Mouse (Mus musculus): ENCODE data around the gene Fbxw7. TPM values are rescaled to one million over a fixed set of nuclear protein-coding genes. Genes with fewer than 3 reads are reported as not detected.

Fbxw7 gene
- polyA plus RNA-seq, 1 experiment from 2014 or later = 13.7 TPM

DNA sequence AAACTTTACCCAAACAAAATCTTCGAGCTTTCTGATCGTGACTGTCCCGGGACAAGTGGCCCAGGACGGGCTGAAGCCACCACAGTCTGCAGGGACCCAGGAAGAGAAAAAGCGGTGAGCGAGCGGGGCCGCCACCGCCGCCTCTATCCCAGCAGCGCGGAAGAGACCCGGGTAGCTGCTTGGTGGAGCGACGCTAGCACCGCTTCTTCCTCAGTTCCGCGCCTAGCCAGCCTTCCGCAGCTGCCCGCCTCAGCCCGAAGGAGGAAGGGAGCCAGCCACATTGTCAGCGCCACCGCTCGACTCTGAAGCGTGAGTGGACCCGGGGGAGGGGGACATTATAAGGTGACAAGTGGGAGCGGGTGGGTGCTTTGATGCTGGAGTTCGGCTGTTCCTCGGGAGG, 393 bp downstream of the Fbxw7 start:
- H3K4me3 ChIP-seq (ENCODE audit: low read depth, low read length) = peak overlapping the region; percentile 94
- H3K4me1 ChIP-seq (ENCODE audit: control insufficient read depth, insufficient read depth, low read length) = peaks cover 13% of the 10 kb centered on the region
- no peak for ATAC-seq (ENCODE audit: low read depth)
- DNase-seq (ENCODE audit: low spot score) = peak; percentile 41
- 2% methylated on average over 21 of the region's 29 CpGs for WGBS
- peak overlapping the region; percentile 96 for H3K4me2 ChIP-seq (ENCODE audit: low read depth, low read length)
- peak overlapping the region; percentile 90 for H3K9ac ChIP-seq (ENCODE audit: low read depth, low read length)
- H3K9me3 ChIP-seq (ENCODE audit: control insufficient read depth, low read length) = no peaks in the 10 kb centered on the region
- H3K36me3 ChIP-seq (ENCODE audit: control insufficient read depth, insufficient read depth, low read length) = no peaks in the 10 kb centered on the region
- no peaks in the 10 kb centered on the region for H3K27me3 ChIP-seq (replicated peaks; ENCODE audit: control insufficient read depth, insufficient read depth, low read length)
- H3K27ac ChIP-seq (replicated peaks; ENCODE audit: low read depth, low read length) = peak overlapping the region; percentile 96

- Histone ChIP-seq H3K4me3 (ENCODE audit: low read depth, low read length) (no peak overlapping the region), H3K4me2 (ENCODE audit: low read depth, low read length) (peak overlapping the region; percentile 96; the same call in 1 of the 2 replicates), H3K4me1 (ENCODE audit: control insufficient read depth, insufficient read depth, low read length) (peaks cover 13% of the 10 kb centered on the region), H3K9ac (ENCODE audit: low read depth, low read length) (no peak overlapping the region), H3K27me3 (replicated peaks; ENCODE audit: control insufficient read depth, insufficient read depth, low read length) (no peaks in the 10 kb centered on the region), H3K36me3 (ENCODE audit: control insufficient read depth, insufficient read depth, low read length) (no peaks in the 10 kb centered on the region), H3K27ac (replicated peaks; ENCODE audit: low read depth, low read length) (no peak overlapping the region), H3K9me3 (ENCODE audit: control insufficient read depth, low read length) (no peaks in the 10 kb centered on the region)
- no peak for ATAC-seq (ENCODE audit: low read depth)
- DNase-seq (ENCODE audit: low spot score) = no peak
- 64% methylated on average over 1 of the region's 1 CpGs for WGBS
These were observed 1.9 kb downstream of the Fbxw7 start for GRCm38 (mm10) chr3:84816951-84817350.

GRCm38 (mm10) chr3:84820654-84821201, 5.7 kb downstream of the Fbxw7 start:
- Histone ChIP-seq H3K9me3 (ENCODE audit: control insufficient read depth, low read length) (no peaks in the 10 kb centered on the region), H3K4me1 (ENCODE audit: control insufficient read depth, insufficient read depth, low read length) (peaks cover 10% of the 10 kb centered on the region), H3K36me3 (ENCODE audit: control insufficient read depth, insufficient read depth, low read length) (no peaks in the 10 kb centered on the region), H3K4me2 (ENCODE audit: low read depth, low read length) (no peak overlapping the region), H3K27me3 (replicated peaks; ENCODE audit: control insufficient read depth, insufficient read depth, low read length) (no peaks in the 10 kb centered on the region), H3K27ac (replicated peaks; ENCODE audit: low read depth, low read length) (no peak overlapping the region), H3K4me3 (ENCODE audit: low read depth, low read length) (no peak overlapping the region), H3K9ac (ENCODE audit: low read depth, low read length) (no peak overlapping the region)
- WGBS = 60% methylated on average over 2 of the region's 2 CpGs
- no peak for ATAC-seq (ENCODE audit: low read depth)
- no peak for DNase-seq (ENCODE audit: low spot score)

GRCm38 (mm10) chr3:84825990-84826389, 10.9 kb downstream of the Fbxw7 start:
- no peak overlapping the region for H3K9ac ChIP-seq (ENCODE audit: low read depth, low read length)
- no peak for ATAC-seq (ENCODE audit: low read depth)
- H3K4me2 ChIP-seq (ENCODE audit: low read depth, low read length) = no peak overlapping the region
- no peak for DNase-seq (ENCODE audit: low spot score)
- H3K4me3 ChIP-seq (ENCODE audit: low read depth, low read length) = no peak overlapping the region
- no peak overlapping the region for H3K27ac ChIP-seq (replicated peaks; ENCODE audit: low read depth, low read length)
- H3K4me1 ChIP-seq (ENCODE audit: control insufficient read depth, insufficient read depth, low read length) = peaks cover 3% of the 10 kb centered on the region
- no peaks in the 10 kb centered on the region for H3K9me3 ChIP-seq (ENCODE audit: control insufficient read depth, low read length)
- no peaks in the 10 kb centered on the region for H3K27me3 ChIP-seq (replicated peaks; ENCODE audit: control insufficient read depth, insufficient read depth, low read length)
- H3K36me3 ChIP-seq (ENCODE audit: control insufficient read depth, insufficient read depth, low read length) = no peaks in the 10 kb centered on the region
- 41% methylated on average over 5 of the region's 5 CpGs for WGBS

DNA sequence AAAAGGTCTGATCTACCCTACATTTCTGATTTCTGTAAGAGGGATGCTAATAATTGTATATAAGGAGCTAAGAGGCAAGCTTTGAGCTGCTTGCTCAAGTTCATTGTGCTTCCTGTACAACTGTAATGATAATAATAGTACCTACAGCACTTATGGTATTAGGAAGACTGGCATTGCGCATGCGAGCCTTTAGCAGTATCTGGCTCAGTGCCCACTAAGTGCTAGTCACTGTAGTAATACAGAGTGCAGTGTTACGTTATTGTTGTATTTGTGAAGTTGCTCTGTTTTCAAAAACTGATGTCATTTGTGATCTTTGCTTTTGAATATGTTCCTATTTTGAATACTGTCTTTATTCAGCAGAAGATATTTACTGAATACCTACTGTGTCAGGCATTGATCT, 11.3 kb downstream of the Fbxw7 start:
- H3K27ac ChIP-seq (replicated peaks; ENCODE audit: low read depth, low read length) = no peak overlapping the region
- H3K4me3 ChIP-seq (ENCODE audit: low read depth, low read length) = no peak overlapping the region
- no peak overlapping the region for H3K9ac ChIP-seq (ENCODE audit: low read depth, low read length)
- H3K36me3 ChIP-seq (ENCODE audit: control insufficient read depth, insufficient read depth, low read length) = no peaks in the 10 kb centered on the region
- H3K27me3 ChIP-seq (replicated peaks; ENCODE audit: control insufficient read depth, insufficient read depth, low read length) = no peaks in the 10 kb centered on the region
- DNase-seq (ENCODE audit: low spot score) (peak; percentile 55), ATAC-seq (ENCODE audit: low read depth) (no peak)
- no peak overlapping the region for H3K4me2 ChIP-seq (ENCODE audit: low read depth, low read length)
- 70% methylated on average over 3 of the region's 3 CpGs for WGBS
- H3K4me1 ChIP-seq (ENCODE audit: control insufficient read depth, insufficient read depth, low read length) = peaks cover 3% of the 10 kb centered on the region
- H3K9me3 ChIP-seq (ENCODE audit: control insufficient read depth, low read length) = no peaks in the 10 kb centered on the region

DNA sequence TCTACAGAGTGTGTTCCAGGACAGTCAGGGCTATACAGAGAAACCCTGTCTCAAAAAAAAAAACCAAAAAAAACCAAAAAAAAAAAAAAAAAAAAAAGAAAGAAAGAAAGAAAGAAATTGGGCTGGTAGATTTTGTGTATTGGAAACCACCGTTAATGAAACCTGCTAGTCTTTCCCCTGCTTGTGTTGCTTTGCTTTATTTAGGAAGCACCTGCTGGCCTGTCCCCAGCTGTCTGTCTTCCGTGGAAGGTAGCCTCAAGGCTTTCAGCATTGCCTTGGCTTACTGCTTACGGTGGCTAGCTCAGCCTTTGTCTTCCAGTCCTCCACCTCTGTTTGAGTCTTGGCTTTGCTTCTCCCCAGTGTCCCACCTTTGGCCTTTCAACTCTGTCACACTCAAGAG, 11.9 kb downstream of the Fbxw7 start:
- Histone ChIP-seq H3K4me2 (ENCODE audit: low read depth, low read length) (no peak overlapping the region), H3K9ac (ENCODE audit: low read depth, low read length) (no peak overlapping the region), H3K36me3 (ENCODE audit: control insufficient read depth, insufficient read depth, low read length) (no peaks in the 10 kb centered on the region), H3K27me3 (replicated peaks; ENCODE audit: control insufficient read depth, insufficient read depth, low read length) (no peaks in the 10 kb centered on the region), H3K27ac (replicated peaks; ENCODE audit: low read depth, low read length) (no peak overlapping the region), H3K4me1 (ENCODE audit: control insufficient read depth, insufficient read depth, low read length) (peaks cover 3% of the 10 kb centered on the region), H3K4me3 (ENCODE audit: low read depth, low read length) (no peak overlapping the region), H3K9me3 (ENCODE audit: control insufficient read depth, low read length) (no peaks in the 10 kb centered on the region)
- DNase-seq (ENCODE audit: low spot score) = no peak
- WGBS = 71% methylated on average over 3 of the region's 3 CpGs
- no peak for ATAC-seq (ENCODE audit: low read depth)

GRCm38 (mm10) chr3:84827617-84828016, 12.5 kb downstream of the Fbxw7 start:
- Histone ChIP-seq H3K4me2 (ENCODE audit: low read depth, low read length) (no peak overlapping the region), H3K9ac (ENCODE audit: low read depth, low read length) (no peak overlapping the region), H3K4me1 (ENCODE audit: control insufficient read depth, insufficient read depth, low read length) (peaks cover 3% of the 10 kb centered on the region), H3K9me3 (ENCODE audit: control insufficient read depth, low read length) (no peaks in the 10 kb centered on the region), H3K27ac (replicated peaks; ENCODE audit: low read depth, low read length) (no peak overlapping the region), H3K27me3 (replicated peaks; ENCODE audit: control insufficient read depth, insufficient read depth, low read length) (no peaks in the 10 kb centered on the region), H3K36me3 (ENCODE audit: control insufficient read depth, insufficient read depth, low read length) (no peaks in the 10 kb centered on the region), H3K4me3 (ENCODE audit: low read depth, low read length) (no peak overlapping the region)
- DNase-seq (ENCODE audit: low spot score) (no peak), ATAC-seq (ENCODE audit: low read depth) (no peak)
- WGBS = 85% methylated on average over 4 of the region's 4 CpGs

DNA sequence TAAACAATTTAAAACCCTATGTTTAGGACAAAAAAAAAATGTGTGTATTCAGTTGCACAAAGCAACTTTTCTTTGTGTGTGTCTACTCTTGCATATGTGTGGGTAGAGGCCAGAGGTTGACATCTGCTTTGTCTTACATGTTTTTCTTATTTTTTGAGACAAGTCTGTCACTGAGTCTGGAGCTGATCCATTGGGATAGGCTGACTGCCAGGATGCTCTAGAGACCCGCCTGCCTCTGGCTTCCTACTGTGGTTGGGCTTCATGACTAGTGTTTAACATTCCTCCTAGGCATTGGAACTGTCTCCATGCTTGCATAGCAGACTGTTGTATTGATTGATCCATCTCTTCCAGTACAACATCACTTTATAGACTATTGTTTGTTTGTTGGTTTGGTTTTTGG, 14.3 kb downstream of the Fbxw7 start:
- DNase-seq (ENCODE audit: low spot score) (no peak), ATAC-seq (ENCODE audit: low read depth) (no peak)
- H3K27me3 ChIP-seq (replicated peaks; ENCODE audit: control insufficient read depth, insufficient read depth, low read length) = no peaks in the 10 kb centered on the region
- H3K4me1 ChIP-seq (ENCODE audit: control insufficient read depth, insufficient read depth, low read length) = peaks cover 3% of the 10 kb centered on the region
- H3K27ac ChIP-seq (replicated peaks; ENCODE audit: low read depth, low read length) = no peak overlapping the region
- H3K9me3 ChIP-seq (ENCODE audit: control insufficient read depth, low read length) = no peaks in the 10 kb centered on the region
- H3K4me2 ChIP-seq (ENCODE audit: low read depth, low read length) = no peak overlapping the region
- WGBS = 70% methylated on average over 1 of the region's 1 CpGs
- H3K36me3 ChIP-seq (ENCODE audit: control insufficient read depth, insufficient read depth, low read length) = no peaks in the 10 kb centered on the region
- H3K4me3 ChIP-seq (ENCODE audit: low read depth, low read length) = no peak overlapping the region
- H3K9ac ChIP-seq (ENCODE audit: low read depth, low read length) = no peak overlapping the region

GRCm38 (mm10) chr3:84836029-84836428, 21.0 kb downstream of the Fbxw7 start:
- no peak overlapping the region for H3K27ac ChIP-seq (replicated peaks; ENCODE audit: low read depth, low read length)
- no peak overlapping the region for H3K4me2 ChIP-seq (ENCODE audit: low read depth, low read length)
- no peak overlapping the region for H3K4me3 ChIP-seq (ENCODE audit: low read depth, low read length)
- H3K4me1 ChIP-seq (ENCODE audit: control insufficient read depth, insufficient read depth, low read length) = no peaks in the 10 kb centered on the region
- no peak for DNase-seq (ENCODE audit: low spot score)
- H3K9me3 ChIP-seq (ENCODE audit: control insufficient read depth, low read length) = no peaks in the 10 kb centered on the region
- no peak for ATAC-seq (ENCODE audit: low read depth)
- H3K27me3 ChIP-seq (replicated peaks; ENCODE audit: control insufficient read depth, insufficient read depth, low read length) = no peaks in the 10 kb centered on the region
- no peak overlapping the region for H3K9ac ChIP-seq (ENCODE audit: low read depth, low read length)
- WGBS = 75% methylated on average over 5 of the region's 5 CpGs
- H3K36me3 ChIP-seq (ENCODE audit: control insufficient read depth, insufficient read depth, low read length) = no peaks in the 10 kb centered on the region

All from embryonic facial prominence, embryonic 14.5 days (tissue).